ENCODE assay signal across 8 mouse cellular contexts in the genomic region with DNA sequence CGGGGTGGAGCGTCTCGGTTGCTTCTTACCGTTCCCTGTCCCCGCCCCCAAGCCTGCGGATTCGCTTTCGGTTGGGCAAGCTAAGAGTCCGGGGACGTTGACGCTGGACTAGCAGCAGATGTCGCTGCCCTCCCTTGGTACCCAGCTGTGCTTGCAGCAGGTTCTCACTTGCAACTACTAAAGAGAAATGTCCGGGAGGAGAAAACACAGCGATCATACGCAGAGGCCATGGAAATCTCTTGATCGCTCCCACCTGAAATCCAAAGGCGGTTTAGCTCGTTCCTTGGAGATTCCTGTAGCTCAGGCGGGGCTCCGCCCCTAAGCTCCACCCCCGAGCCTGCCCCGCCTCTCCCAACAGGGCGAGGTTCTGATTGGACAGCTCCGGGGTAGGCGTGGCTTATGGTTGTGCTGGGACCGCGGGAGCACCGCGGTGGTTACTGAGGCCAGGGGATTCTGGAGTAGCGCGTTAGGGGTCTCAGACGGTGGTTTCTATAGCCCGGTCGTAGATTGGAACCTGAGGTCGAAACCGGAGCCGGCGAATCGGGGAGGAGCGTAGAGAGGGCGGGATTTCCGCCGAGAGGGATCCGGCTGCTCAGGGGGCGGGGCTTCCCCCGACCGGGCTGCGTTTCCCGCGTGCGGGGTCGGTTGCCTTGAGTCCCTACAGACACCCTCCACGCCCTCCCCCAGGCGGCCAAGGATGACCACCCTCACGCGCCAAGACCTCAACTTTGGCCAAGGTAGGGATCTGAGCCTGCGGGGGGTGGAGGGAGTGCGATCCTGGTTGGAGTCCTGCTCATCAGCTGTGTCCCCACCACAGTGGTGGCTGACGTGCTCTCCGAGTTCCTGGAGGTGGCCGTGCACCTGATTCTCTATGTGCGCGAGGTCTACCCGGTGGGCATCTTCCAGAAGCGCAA. TPM values are rescaled to one million over a fixed set of nuclear protein-coding genes. Genes with fewer than 3 reads are reported as not detected.
DNase-seq lines count a peak whose midpoint lies in the region; ATAC-seq and TF ChIP-seq lines count a peak whose summit lies in the region.

No protein-coding gene starts in this region.

- peaks cover 26% of the 10 kb centered on the region for H3K4me1 ChIP-seq in hindbrain, embryonic 10.5 days (replicated peaks)
- no peaks in the 10 kb centered on the region; the same call in 1 of the 2 replicates for H3K4me1 ChIP-seq in lung, postnatal 0 days (ENCODE audit: insufficient read depth, low read depth, low read length)

- no peaks in the 10 kb centered on the region for H3K9me3 ChIP-seq in hindbrain, embryonic 10.5 days
- H3K9me3 ChIP-seq in lung, postnatal 0 days (ENCODE audit: low read length), result no peaks in the 10 kb centered on the region

- ATAC-seq in frontal cortex, adult (ENCODE audit: low TSS enrichment), result peak; percentile 91
- peak; percentile 95 for ATAC-seq in lung, postnatal 0 days

- H3K4me3 ChIP-seq in hindbrain, embryonic 10.5 days, result peak overlapping the region; percentile 79
- H3K4me3 ChIP-seq in lung, postnatal 0 days (ENCODE audit: low read depth, low read length), result peak overlapping the region; percentile 61

- H3K27ac ChIP-seq in hindbrain, embryonic 10.5 days, result peak overlapping the region; percentile 90
- H3K27ac ChIP-seq in lung, postnatal 0 days (ENCODE audit: low read length), result peak overlapping the region; percentile 78

- peak; percentile 90 for DNase-seq in MEL-GATA-1-ER (ENCODE audit: extremely low read depth, low read depth)
- DNase-seq in cerebellum, adult 8-10 months, result peak; percentile 98
- peak; percentile 97 for DNase-seq in hindbrain, embryonic 10.5 days (ENCODE audit: low spot score)
- peak; percentile 92 for DNase-seq in layer of hippocampus, adult 9-11 months
- DNase-seq in lung, postnatal 0 days (ENCODE audit: low spot score), result peak; percentile 97
- peak; percentile 86 for DNase-seq in ovary, postnatal 14 days (ENCODE audit: low spot score)
- peak; percentile 94 for DNase-seq in thymus, postnatal 14 days

- WGBS in hindbrain, embryonic 10.5 days, result under 1% methylated on average over 65 of the region's 65 CpGs
- WGBS in lung, postnatal 0 days, result under 1% methylated on average over 63 of the region's 65 CpGs

- H3K9ac ChIP-seq in lung, postnatal 0 days (replicated peaks; ENCODE audit: low read depth), result peak overlapping the region; percentile 43

- H3K36me3 ChIP-seq in hindbrain, embryonic 10.5 days, result peaks cover 21% of the 10 kb centered on the region
- no peaks in the 10 kb centered on the region for H3K36me3 ChIP-seq in lung, postnatal 0 days (ENCODE audit: insufficient read depth, low read length)

- peak; percentile 83 for TF ChIP-seq CTCF in lung, postnatal 0 days (IDR thresholded peaks at IDR 0.05)

- H3K27me3 ChIP-seq in hindbrain, embryonic 10.5 days (ENCODE audit: insufficient read depth, poor library complexity, severe bottlenecking), result peaks cover 22% of the 10 kb centered on the region
- H3K27me3 ChIP-seq in lung, postnatal 0 days (replicated peaks; ENCODE audit: insufficient read depth, low read length), result no peaks in the 10 kb centered on the region

- peak; percentile 23; the same call in 1 of the 2 replicates for TF ChIP-seq EP300 in lung, postnatal 0 days (IDR thresholded peaks at IDR 0.05)

- H3K4me2 ChIP-seq in lung, postnatal 0 days (replicated peaks; ENCODE audit: low read depth, low read length), result peak overlapping the region; percentile 86

RNA-seq across cellular contexts. Expression of a gene that starts 9.9 kb away (rescaled TPM):
- polyA plus RNA-seq in hindbrain, embryonic 10.5 days (2016; fragmentation: Nextera tagmentation; extraction: Ambion mirVana), result 6.5 and 13.1 TPM in 2 replicates
- polyA plus RNA-seq in lung, postnatal 0 days (2015; fragmentation: Nextera tagmentation; extraction: Ambion mirVana), result 0.06 TPM in 2 replicates

RNA-seq across cellular contexts. Expression of a gene that starts 10.2 kb away (rescaled TPM):
- 74.3 and 86.9 TPM in 2 replicates for polyA plus RNA-seq in hindbrain, embryonic 10.5 days (2016; fragmentation: Nextera tagmentation; extraction: Ambion mirVana)
- polyA plus RNA-seq in lung, postnatal 0 days (2015; fragmentation: Nextera tagmentation; extraction: Ambion mirVana), result 35.2 and 35.7 TPM in 2 replicates

RNA-seq across cellular contexts. Expression of a gene that starts 11.6 kb away (rescaled TPM):
- polyA plus RNA-seq in hindbrain, embryonic 10.5 days (2016; fragmentation: Nextera tagmentation; extraction: Ambion mirVana), result 11.0 and 15.6 TPM in 2 replicates
- polyA plus RNA-seq in lung, postnatal 0 days (2015; fragmentation: Nextera tagmentation; extraction: Ambion mirVana), result 53.1 and 58.5 TPM in 2 replicates

RNA-seq across cellular contexts. Expression of a gene that starts 19.9 kb away (rescaled TPM):
- 48.0 and 86.5 TPM in 2 replicates for polyA plus RNA-seq in hindbrain, embryonic 10.5 days (2016; fragmentation: Nextera tagmentation; extraction: Ambion mirVana)
- 7.1 and 8.4 TPM in 2 replicates for polyA plus RNA-seq in lung, postnatal 0 days (2015; fragmentation: Nextera tagmentation; extraction: Ambion mirVana)

RNA-seq across cellular contexts. Expression of a gene that starts 20.1 kb away (rescaled TPM):
- polyA plus RNA-seq in hindbrain, embryonic 10.5 days (2016; fragmentation: Nextera tagmentation; extraction: Ambion mirVana), result 3.3 and 4.6 TPM in 2 replicates
- 0.42 and 0.66 TPM in 2 replicates for polyA plus RNA-seq in lung, postnatal 0 days (2015; fragmentation: Nextera tagmentation; extraction: Ambion mirVana)

Comparison
In these comparisons a context has a peak if more than half of its experiments do, and no peak if none do; other contexts are left out.
1. Peak in every context shown above with its lines: DNase-seq, ATAC-seq, H3K4me3 ChIP-seq and H3K27ac ChIP-seq.